Mouse (Mus musculus) NIH3T3 (cell line): ENCODE measurements at regions not wholly inside any gene's neighbourhood (a gene's known extent, or its start where the extent isn't known, plus 50 kb on each side); places are given as distances from the start of the nearest gene placed in this dataset.

Experiments used
- DNase-seq: peaks from one replicate; pipeline ENCODE4 v3.0.0-alpha.2; 2012; ENCODE audit warnings: low read depth

- peak; percentile 23 for DNase-seq
Observed at GRCm38 (mm10) chr5:126733470-126733869, 508.1 kb upstream of the Tmem132c start.

- DNase-seq = no peak
Observed at GRCm38 (mm10) chr5:126735733-126736132, 505.9 kb upstream of the Tmem132c start.

- DNase-seq = no peak
Observed at GRCm38 (mm10) chr5:126737681-126738080, 503.9 kb upstream of the Tmem132c start.

GRCm38 (mm10) chr5:126740861-126741410, 500.7 kb upstream of the Tmem132c start:
- no peak for DNase-seq

GRCm38 (mm10) chr5:126755107-126755506, 486.5 kb upstream of the Tmem132c start:
- no peak for DNase-seq

GRCm38 (mm10) chr5:126765037-126765707, 476.4 kb upstream of the Tmem132c start:
- DNase-seq = no peak

- DNase-seq = no peak
Observed at GRCm38 (mm10) chr5:126769031-126769430, 472.6 kb upstream of the Tmem132c start.

GRCm38 (mm10) chr5:126787706-126788610, 453.6 kb upstream of the Tmem132c start:
- no peak for DNase-seq

GRCm38 (mm10) chr5:126799698-126800279, 441.8 kb upstream of the Tmem132c start:
- DNase-seq = no peak

GRCm38 (mm10) chr5:126806656-126807055, 435.0 kb upstream of the Tmem132c start:
- no peak for DNase-seq

- no peak for DNase-seq
Observed at GRCm38 (mm10) chr5:126816069-126816468, 425.5 kb upstream of the Tmem132c start.

- no peak for DNase-seq
Observed at GRCm38 (mm10) chr5:126835440-126835839, 406.2 kb upstream of the Tmem132c start.

- no peak for DNase-seq
Observed at GRCm38 (mm10) chr5:126842606-126843005, 399.0 kb upstream of the Tmem132c start.

GRCm38 (mm10) chr5:126862078-126862477, 379.5 kb upstream of the Tmem132c start:
- DNase-seq = no peak

- no peak for DNase-seq
Observed at GRCm38 (mm10) chr5:126875842-126876241, 365.8 kb upstream of the Tmem132c start.

GRCm38 (mm10) chr5:126890710-126891109, 350.9 kb upstream of the Tmem132c start:
- no peak for DNase-seq

GRCm38 (mm10) chr5:126893063-126893462, 348.5 kb upstream of the Tmem132c start:
- no peak for DNase-seq

GRCm38 (mm10) chr5:126910084-126910483, 331.5 kb upstream of the Tmem132c start:
- DNase-seq = no peak

- no peak for DNase-seq
Observed at GRCm38 (mm10) chr5:126917300-126917699, 324.3 kb upstream of the Tmem132c start.

- DNase-seq = no peak
Observed at GRCm38 (mm10) chr5:126933466-126933865, 308.1 kb upstream of the Tmem132c start.

GRCm38 (mm10) chr5:126944861-126945260, 296.7 kb upstream of the Tmem132c start:
- DNase-seq = no peak

GRCm38 (mm10) chr5:126954189-126954588, 287.4 kb upstream of the Tmem132c start:
- no peak for DNase-seq

- DNase-seq = no peak
Observed at GRCm38 (mm10) chr5:126954634-126955033, 287.0 kb upstream of the Tmem132c start.
